In genomic region chr8:86808239-86808638, GRCm38 (mm10) we compare ENCODE assay signal across 8 mouse cellular contexts.
DNase-seq lines count a peak whose midpoint lies in the region; ATAC-seq and TF ChIP-seq lines count a peak whose summit lies in the region.

No protein-coding gene starts in this region.

- no peaks in the 10 kb centered on the region for H3K27me3 ChIP-seq in kidney, adult 2 months (replicated peaks; ENCODE audit: control insufficient read depth, insufficient read depth, low read length)
- H3K27me3 ChIP-seq in kidney, embryonic 14.5 days (ENCODE audit: control insufficient read depth, insufficient read depth, low read length), result no peaks in the 10 kb centered on the region
- no peaks in the 10 kb centered on the region for H3K27me3 ChIP-seq in ES-Bruce4 (ENCODE audit: control insufficient read depth, insufficient read depth, low read length, poor library complexity, severe bottlenecking)

- TF ChIP-seq POLR2A in kidney, adult 2 months (IDR thresholded peaks at IDR 0.05; ENCODE audit: low read depth, low read length), result no peak
- TF ChIP-seq POLR2A in ES-Bruce4 (IDR thresholded peaks at IDR 0.05; ENCODE audit: insufficient read depth, low read length), result no peak

- no peaks in the 10 kb centered on the region for H3K9me3 ChIP-seq in kidney, embryonic 14.5 days (ENCODE audit: control insufficient read depth, low read length)
- H3K9me3 ChIP-seq in ES-Bruce4 (replicated peaks; ENCODE audit: control insufficient read depth, insufficient read depth, low read length, poor library complexity, severe bottlenecking), result no peaks in the 10 kb centered on the region

- no peak overlapping the region for H3K9ac ChIP-seq in kidney, embryonic 14.5 days (ENCODE audit: low read depth, low read length)
- no peak overlapping the region for H3K9ac ChIP-seq in ES-Bruce4 (ENCODE audit: low read depth, poor library complexity, severe bottlenecking)

- H3K4me3 ChIP-seq in kidney, adult 2 months (ENCODE audit: insufficient read depth, low read depth, low read length), result no peak overlapping the region
- H3K4me3 ChIP-seq in kidney, embryonic 14.5 days (ENCODE audit: low read length), result no peak overlapping the region
- no peak overlapping the region for H3K4me3 ChIP-seq in ES-Bruce4 (ENCODE audit: low read depth, low read length)

- no peak overlapping the region for H3K27ac ChIP-seq in kidney, adult 2 months (ENCODE audit: insufficient read depth, low read depth, low read length)
- no peak overlapping the region for H3K27ac ChIP-seq in kidney, embryonic 14.5 days (ENCODE audit: low read depth, low read length)
- no peak overlapping the region for H3K27ac ChIP-seq in ES-Bruce4 (ENCODE audit: insufficient read depth, low read length)

- WGBS in kidney, adult 2 months, result 53% methylated on average over 5 of the region's 5 CpGs
- 71% methylated on average over 5 of the region's 5 CpGs for WGBS in kidney, embryonic 14.5 days

- DNase-seq in kidney, adult 2 months, result peak; percentile 37
- peak; percentile 19 for DNase-seq in cerebellum, adult 8-10 months
- DNase-seq in lung, postnatal 25 days (ENCODE audit: low spot score), result peak; percentile 41
- DNase-seq in frontal cortex, postnatal 25 days (ENCODE audit: low spot score in 2 of 2), result no peak
- DNase-seq in ovary, adult 18-20 months (ENCODE audit: low spot score), result no peak

- TF ChIP-seq CTCF in kidney, adult 2 months (conservative IDR thresholded peaks at IDR 0.05; ENCODE audit: insufficient read depth, insufficient read length, low read depth, low read length), result peak; percentile 51
- TF ChIP-seq CTCF in ES-Bruce4 (IDR thresholded peaks at IDR 0.05; ENCODE audit: low read depth, low read length), result peak; percentile 7

- no peak overlapping the region for H3K4me2 ChIP-seq in kidney, embryonic 14.5 days (replicated peaks; ENCODE audit: low read depth, low read length)

- no peak for TF ChIP-seq EP300 in ES-Bruce4 (IDR thresholded peaks at IDR 0.05; ENCODE audit: insufficient read depth, low read depth, low read length)

- H3K4me1 ChIP-seq in kidney, adult 2 months (ENCODE audit: control insufficient read depth, insufficient read depth, low read length), result no peaks in the 10 kb centered on the region
- no peaks in the 10 kb centered on the region for H3K4me1 ChIP-seq in kidney, embryonic 14.5 days (ENCODE audit: control insufficient read depth, insufficient read depth, low read length)
- no peaks in the 10 kb centered on the region for H3K4me1 ChIP-seq in ES-Bruce4 (ENCODE audit: control insufficient read depth, insufficient read depth, low read length)

- no peak for ATAC-seq in kidney, embryonic 14.5 days (ENCODE audit: low FRiP score, low TSS enrichment)
- ATAC-seq in megakaryocyte-erythroid progenitor cell, adult 5-6 weeks (replicated peaks; ENCODE audit: low FRiP score, low TSS enrichment, poor library complexity, severe bottlenecking), result no peak

- H3K36me3 ChIP-seq in kidney, adult 2 months (ENCODE audit: control insufficient read depth, insufficient read depth, low read length), result no peaks in the 10 kb centered on the region
- H3K36me3 ChIP-seq in kidney, embryonic 14.5 days (ENCODE audit: control insufficient read depth, insufficient read depth, low read length), result no peaks in the 10 kb centered on the region
- H3K36me3 ChIP-seq in ES-Bruce4 (ENCODE audit: control insufficient read depth, insufficient read depth, low read length, poor library complexity, severe bottlenecking), result no peaks in the 10 kb centered on the region

Comparison
In these comparisons a context has a peak if more than half of its experiments do, and no peak if none do; other contexts are left out.
1. DNase-seq: peak in kidney, adult 2 months (single experiment), cerebellum, adult 8-10 months (single experiment) and lung, postnatal 25 days (single experiment); none in frontal cortex, postnatal 25 days (0 of 2) and ovary, adult 18-20 months (single experiment).